Mouse (Mus musculus) bone marrow macrophage, adult 2 months (primary cell): ENCODE measurements at regions not wholly inside any gene's neighbourhood (a gene's known extent, or its start where the extent isn't known, plus 50 kb on each side); places are given as distances from the start of the nearest gene placed in this dataset.

Source experiments
- CTCF ChIP-seq: IDR thresholded peaks from 2 replicates; pipeline ENCODE4 v1.5.1; 2012; ENCODE audit warnings: low read depth, mild to moderate bottlenecking, low read length, moderate library complexity
- POLR2A ChIP-seq: IDR thresholded peaks from 2 replicates; pipeline ENCODE4 v1.6.1; 2012; ENCODE audit warnings: mild to moderate bottlenecking, low read depth, low read length, borderline replicate concordance

GRCm38 (mm10) chr5:51876846-51877245 is 309.3 kb upstream of the Ppargc1a start:
- TF ChIP-seq CTCF (no peak), POLR2A (no peak)
